Mouse (Mus musculus) C2C12 (cell line): ENCODE results near the gene Fktn.

ENCODE experiments used
- CTCF ChIP-seq: IDR thresholded peaks from one replicate; pipeline ENCODE4 v1.5.1; 2011; ENCODE audit not compliant: control insufficient read depth, insufficient read depth, insufficient read length
- FOSL1 ChIP-seq: IDR thresholded peaks from one replicate; pipeline ENCODE4 v1.8.0; 2011; ENCODE audit warnings: mild to moderate bottlenecking, low read length; ENCODE audit not compliant: poor library complexity, insufficient read depth, severe bottlenecking
- MAX ChIP-seq: IDR thresholded peaks from one replicate; pipeline ENCODE4 v1.6.1; 2011; ENCODE audit warnings: mild to moderate bottlenecking, control low read depth
- MYOD1 ChIP-seq: IDR thresholded peaks from one replicate; pipeline ENCODE4 v1.6.1; 2011; ENCODE audit warnings: low read depth; ENCODE audit not compliant: control insufficient read depth, insufficient read length
- MYOG ChIP-seq: IDR thresholded peaks from one replicate; pipeline ENCODE4 v1.6.1; 2011; ENCODE audit not compliant: control insufficient read depth, insufficient read length; ENCODE audit errors: extremely low read depth
- USF1 ChIP-seq: IDR thresholded peaks from one replicate; pipeline ENCODE4 v1.6.1; 2011; ENCODE audit warnings: low read depth, mild to moderate bottlenecking, control low read depth, moderate library complexity

- TF ChIP-seq MYOD1, result no peak
- no peak for TF ChIP-seq CTCF
- TF ChIP-seq MYOG, result no peak
- TF ChIP-seq MAX, result no peak
- TF ChIP-seq USF1, result no peak
- TF ChIP-seq FOSL1, result no peak
Observed at GRCm38 (mm10) chr4:53824831-53825230, 111.0 kb downstream of the Fktn start.
